Mouse (Mus musculus) layer of hippocampus, adult 18-20 months (tissue): ENCODE measurements around the gene Gm47969. TPM values are rescaled to one million over a fixed set of nuclear protein-coding genes. Genes with fewer than 3 reads are reported as not detected.
"Not testable (repeated sequence)": the region's sequence is repeated elsewhere in the genome, so short reads cannot be mapped to it uniquely, and the experiment has no call there.

Source experiments
- DNase-seq, 2 experiments: peaks; one replicate each; pipeline ENCODE4 v3.0.0; 2022; ENCODE audit warnings: low spot score in 2 of 2
- long read RNA-seq: library from polyadenylated mRNA; stranded (forward); transcript quantifications from one replicate; pipeline ENCODE4 v2.0.0, GENCODE M21; 2021
- total RNA-seq, 2 experiments: library from RNA; stranded (reverse); gene quantifications; 2 replicates each; pipeline ENCODE4 v1.2.3; 2021

Gene Gm47969
- not detected for total RNA-seq
- long read RNA-seq = 0 reads

DNA sequence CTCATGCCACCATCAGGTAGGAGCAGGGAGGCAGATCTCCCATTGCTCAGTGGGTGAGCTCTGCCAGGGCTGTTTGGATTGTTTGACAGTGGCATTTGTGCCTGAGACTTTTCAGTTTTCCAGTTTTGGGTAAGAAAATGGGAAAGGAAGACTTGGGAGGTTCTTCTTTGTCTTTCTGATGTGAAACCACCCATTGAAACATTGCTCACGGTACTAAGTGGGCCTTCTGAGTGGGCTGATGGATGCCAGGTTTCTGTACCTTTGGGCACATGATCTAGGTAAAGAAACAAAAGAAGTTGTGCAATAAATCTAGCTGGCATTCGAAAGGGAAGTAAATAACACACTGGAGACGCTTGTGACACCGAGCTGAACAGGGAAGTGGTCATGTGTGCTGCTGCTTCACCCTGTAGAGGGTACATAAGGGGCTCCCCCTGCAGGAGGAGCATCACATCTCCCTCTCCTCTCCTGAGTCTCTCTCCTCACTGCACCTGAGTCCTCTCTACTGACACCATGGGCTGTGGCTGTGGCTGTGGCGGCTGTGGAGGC lies at the start of gene Gm47969:
Gene Gm47969 (plus strand): TSS at position 51 of the 546 bp plus-strand sequence.
- no peak for DNase-seq

DNA sequence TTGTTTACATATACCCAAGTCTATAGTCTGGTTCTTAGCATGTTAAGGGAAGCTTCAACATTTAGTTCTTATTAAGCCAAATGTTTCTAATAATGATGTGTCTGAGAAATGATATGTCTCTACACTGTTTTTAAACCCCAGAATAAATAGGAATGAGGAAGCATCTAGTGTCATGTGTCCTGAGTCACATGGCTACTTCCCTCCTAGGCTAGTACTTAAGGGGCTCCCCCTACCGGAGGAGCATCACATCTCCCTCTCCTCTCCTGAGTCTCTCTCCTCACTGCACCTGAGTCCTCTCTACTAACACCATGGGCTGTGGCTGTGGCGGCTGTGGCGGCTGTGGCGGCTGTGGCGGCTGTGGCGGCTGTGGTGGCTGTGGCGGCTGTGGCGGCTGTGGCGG lies 44.4 kb upstream of the Gm47969 start, which contains the start of gene Gm47959:
Gene Gm47959 (plus strand): TSS at position 243 of the 400 bp plus-strand sequence.
- not testable (repeated sequence) for DNase-seq

GRCm38 (mm10) chr1:83006218-83007179 lies 38.2 kb upstream of the Gm47969 start:
- no peak for DNase-seq

DNA sequence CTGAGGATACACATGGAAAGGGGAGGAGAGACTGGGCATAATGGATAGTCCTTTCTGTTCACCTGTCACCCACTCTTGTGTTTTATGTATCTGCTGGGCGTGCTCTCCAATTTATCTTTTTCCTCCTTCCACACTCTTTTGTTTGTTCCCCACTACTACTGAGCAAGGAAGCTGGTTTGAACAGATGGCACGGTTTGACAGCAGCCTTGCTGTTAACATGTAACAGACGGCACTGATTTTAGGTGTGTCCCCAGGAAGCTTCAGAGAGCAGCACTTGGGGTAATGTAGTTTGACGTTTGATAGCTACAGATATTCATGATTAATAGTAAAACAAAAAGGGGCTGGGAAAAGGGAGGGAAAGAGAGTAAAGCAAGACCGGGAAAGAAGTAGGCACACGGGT lies 37.3 kb upstream of the Gm47969 start:
- no peak for DNase-seq

GRCm38 (mm10) chr1:83014477-83014876 lies 30.3 kb upstream of the Gm47969 start:
- no peak for DNase-seq

GRCm38 (mm10) chr1:83015329-83015879 lies 29.3 kb upstream of the Gm47969 start:
- no peak for DNase-seq

DNA sequence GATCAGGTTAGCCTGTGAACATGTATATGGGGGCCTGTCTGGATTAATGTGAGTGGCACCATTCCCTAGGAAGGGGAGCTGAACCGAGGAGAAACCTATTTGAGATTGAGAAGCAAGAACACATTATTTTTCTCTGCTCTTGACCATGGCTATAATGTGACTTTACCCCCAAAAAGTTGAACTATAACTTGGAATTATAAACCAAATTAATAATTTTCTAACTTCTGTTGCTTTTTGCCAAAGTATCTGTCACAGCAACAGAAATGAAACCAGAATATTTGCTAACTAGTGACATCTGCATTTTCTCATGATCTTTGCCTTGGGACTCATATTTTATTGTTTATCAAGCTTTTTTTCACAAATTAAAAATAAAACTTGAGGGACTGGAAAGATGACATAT lies 28.2 kb upstream of the Gm47969 start:
- no peak for DNase-seq

DNA sequence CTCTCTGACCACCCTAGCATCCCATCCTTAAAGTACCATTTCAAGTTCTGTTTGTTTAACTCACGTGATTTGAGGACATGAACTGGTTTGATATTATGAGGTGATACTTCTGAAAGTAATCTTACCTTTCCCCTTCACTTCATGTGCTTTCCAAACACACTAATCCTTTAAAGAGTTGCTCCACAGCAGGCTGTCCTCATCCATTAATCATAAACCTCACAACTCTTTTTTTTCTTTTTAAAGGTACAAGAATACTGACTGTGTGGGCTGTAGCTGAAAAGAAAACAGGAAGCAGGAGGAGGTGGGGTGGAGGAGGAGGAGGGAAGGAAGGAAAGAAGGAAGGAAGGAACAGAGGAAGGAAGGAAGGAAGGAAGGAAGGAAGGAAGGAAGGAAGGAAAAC lies 12.8 kb upstream of the Gm47969 start:
- DNase-seq = no peak

GRCm38 (mm10) chr1:83032508-83032907 lies 12.2 kb upstream of the Gm47969 start:
- no peak for DNase-seq

GRCm38 (mm10) chr1:83034509-83034908 lies 10.2 kb upstream of the Gm47969 start:
- no peak for DNase-seq

- no peak for DNase-seq
These were observed 7.7 kb upstream of the Gm47969 start for GRCm38 (mm10) chr1:83036892-83037667.

DNA sequence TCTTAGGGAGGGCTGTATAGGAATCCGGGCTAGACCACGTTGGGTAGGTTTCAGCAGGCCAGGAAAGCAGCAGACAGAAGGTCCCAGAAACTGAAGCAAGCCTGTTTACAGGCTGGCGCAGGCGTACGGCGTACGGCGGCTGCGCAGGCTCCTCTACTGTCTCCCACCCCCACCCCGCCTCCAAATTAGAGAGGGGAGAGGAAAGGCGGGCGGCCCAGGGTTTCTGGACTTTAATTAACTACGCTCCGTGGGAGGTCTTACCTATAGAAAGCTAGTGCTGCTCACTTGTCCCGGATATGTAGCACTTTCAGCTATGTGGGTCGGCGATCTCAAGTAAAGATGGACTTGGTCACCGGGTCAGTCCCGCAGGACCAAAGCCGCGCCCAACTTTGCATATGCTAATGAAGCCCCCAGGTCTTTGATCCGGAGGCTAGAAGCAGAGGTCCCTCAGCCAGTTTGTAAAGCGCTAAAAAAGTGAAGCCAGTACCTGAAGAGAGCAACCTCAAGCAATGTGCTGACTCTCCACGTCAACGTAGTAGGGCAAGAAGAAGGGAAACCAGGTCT lies 6.5 kb upstream of the Gm47969 start, which contains the start of gene Slc19a3:
Gene Slc19a3 (minus strand): TSS at position 340 of the 564 bp plus-strand sequence.
- DNase-seq = peak; percentile 28 to 63

DNA sequence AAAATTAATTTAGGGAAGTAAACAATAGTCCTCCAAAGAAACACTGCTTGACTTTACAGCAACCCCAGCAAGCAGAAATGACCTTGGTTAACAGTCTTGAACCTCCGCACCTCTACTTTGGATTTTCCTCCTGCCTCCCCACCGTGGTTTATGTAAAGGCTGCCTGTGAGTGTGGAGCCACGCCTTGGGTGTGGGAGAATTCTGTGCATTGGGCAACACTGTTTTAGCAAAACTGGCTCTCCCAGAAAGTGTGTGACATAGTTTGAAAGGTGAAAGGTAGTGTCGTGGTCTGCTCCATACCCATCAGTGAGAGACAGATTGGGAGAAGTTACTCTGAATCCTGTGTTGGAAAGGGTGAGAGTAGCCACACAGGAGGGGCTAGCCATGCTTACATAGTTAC lies 5.7 kb upstream of the Gm47969 start:
- no peak for DNase-seq

- DNase-seq = no peak
These were observed 2.4 kb upstream of the Gm47969 start, which contains the start of gene Krtap28-10 for GRCm38 (mm10) chr1:83042380-83042779. TSS of gene Krtap28-10 (minus strand) at chr1:83042480.

GRCm38 (mm10) chr1:83058481-83058880 lies 13.7 kb downstream of the Gm47969 start:
- DNase-seq = no peak

DNA sequence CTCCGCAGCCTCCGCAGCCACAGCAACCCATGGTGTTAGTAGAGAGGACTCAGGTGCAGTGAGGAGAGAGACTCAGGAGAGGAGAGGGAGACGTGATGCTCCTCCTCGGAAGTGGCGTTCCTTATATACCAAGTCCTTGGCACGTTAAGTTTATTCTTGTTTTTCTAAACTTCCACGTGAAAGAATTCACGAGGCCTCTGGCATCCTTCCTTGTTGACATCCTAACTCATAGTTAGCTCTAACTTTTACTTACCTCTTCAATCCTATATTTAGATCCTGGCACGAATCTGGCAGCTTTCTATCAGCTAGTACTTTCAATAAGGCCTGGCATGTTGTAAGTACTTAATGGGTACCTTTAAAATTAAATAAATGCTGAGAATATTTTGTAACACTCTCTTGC lies 14.5 kb downstream of the Gm47969 start, which contains the start of gene A030005K14Rik:
Gene A030005K14Rik (minus strand): TSS at position 101 of the 400 bp plus-strand sequence.
- DNase-seq = no peak

DNA sequence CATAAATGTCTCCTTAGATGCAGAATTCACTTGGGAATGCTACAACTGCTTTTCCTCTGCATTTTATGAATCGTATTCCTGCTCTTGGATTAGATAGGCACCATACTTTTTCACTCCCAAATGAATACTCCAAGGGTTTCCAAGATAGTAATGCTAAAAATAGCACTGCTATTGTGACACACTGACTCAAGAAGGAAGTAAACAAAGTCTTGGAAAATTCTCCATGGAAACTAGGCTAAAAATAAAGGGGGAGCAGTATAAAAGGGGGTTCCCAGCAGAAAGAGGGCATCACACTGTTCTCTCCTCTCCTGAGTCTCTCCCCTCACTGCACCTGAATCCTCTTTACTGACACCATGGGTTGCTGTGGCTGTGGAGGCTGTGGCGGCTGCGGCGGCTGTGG lies 15.9 kb downstream of the Gm47969 start, which contains the start of gene Krtap28-13:
Gene Krtap28-13 (plus strand): TSS at position 288 of the 400 bp plus-strand sequence.
- DNase-seq = no peak

- DNase-seq = peak in 1 of 2 experiments; percentile 35
These were observed 20.1 kb downstream of the Gm47969 start for GRCm38 (mm10) chr1:83064851-83065250.

DNA sequence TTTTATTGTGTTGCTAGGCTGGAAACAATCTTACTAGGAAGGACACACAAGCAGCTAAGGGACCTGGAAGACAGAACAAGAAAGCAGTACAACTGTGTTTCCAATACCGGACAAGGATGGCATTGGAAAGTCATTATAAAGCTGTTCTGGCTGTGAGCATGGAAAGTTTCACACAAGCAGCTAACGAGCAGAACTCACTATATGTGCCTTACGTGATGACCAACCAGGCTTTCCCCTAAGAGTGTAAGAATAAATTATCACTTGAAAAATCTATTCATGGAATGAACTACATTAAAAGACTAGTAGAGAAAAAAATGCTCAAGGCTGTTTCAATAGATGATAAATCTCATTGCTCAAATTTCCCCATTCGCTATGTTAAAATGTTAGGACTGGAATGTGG lies 21.8 kb downstream of the Gm47969 start:
- DNase-seq = no peak

DNA sequence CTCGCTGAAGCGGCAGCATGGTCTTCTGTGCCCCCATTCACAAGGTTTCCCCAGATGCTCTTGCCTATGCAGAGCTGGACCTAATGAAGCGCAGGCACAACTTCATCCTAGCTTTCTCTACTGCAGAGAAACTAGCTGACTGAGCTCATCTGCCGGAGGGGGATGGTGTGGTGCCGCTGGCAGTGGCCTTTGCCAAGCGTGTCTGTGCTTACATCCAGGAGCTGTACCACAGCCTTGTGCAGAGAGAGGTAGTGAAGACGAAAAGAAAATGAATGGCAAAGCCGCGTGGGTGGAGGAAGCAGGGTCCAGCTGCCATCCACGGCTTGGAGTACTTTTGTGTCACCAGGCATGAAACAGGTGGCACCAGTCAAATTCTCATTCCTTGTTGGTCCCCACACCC lies 22.5 kb downstream of the Gm47969 start:
- DNase-seq = peak; percentile 7 to 9
